Mouse (Mus musculus) naive thymus-derived CD4-positive, alpha-beta T cell, adult 2 months (primary cell): ENCODE data around the gene Exosc1.
A peak's percentile ranks its signal among the peaks of the same experiment; 100 is the strongest.

Source experiments
- DNase-seq: peaks from one replicate; pipeline ENCODE4 v3.0.0-alpha.2; 2011; ENCODE audit warnings: low read depth

Exosc1 gene

DNA sequence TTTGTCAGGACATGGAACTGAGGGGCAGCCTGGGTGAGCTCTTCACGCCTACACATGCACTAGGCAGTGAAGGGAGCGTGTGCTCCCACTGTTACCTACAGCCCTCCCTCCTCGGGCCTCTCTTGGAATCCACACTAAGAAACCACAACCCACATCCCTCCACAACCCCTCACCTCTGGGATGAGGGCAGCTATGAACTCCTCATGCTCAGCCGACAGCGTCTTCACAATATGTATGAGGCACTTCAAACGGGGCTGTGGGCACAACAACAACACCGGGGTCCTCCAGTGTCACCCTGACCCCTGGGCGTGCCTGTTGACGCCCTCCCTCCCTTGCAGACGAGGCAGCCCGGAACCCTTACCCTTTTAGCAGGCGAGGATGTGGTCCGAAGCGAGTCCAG, 58.9 kb downstream of the Exosc1 start:
- DNase-seq: peak; percentile 52
